Mouse (Mus musculus) mammary gland, adult 2 months (tissue): ENCODE measurements around the gene Muc16. TPM values are rescaled to one million over a fixed set of nuclear protein-coding genes. Genes with fewer than 3 reads are reported as not detected.

Source experiments
- polyA plus RNA-seq: library from polyadenylated mRNA; depleted of rRNA; stranded (reverse); fragments of >200 nt; gene quantifications from 2 replicates; pipeline ENCODE4 v1.2.3, GENCODE M21; 2012; ENCODE audit warnings: low replicate concordance; rRNA removed

Gene Muc16
- 2.0 and 3.7 TPM in 2 replicates for polyA plus RNA-seq

DNA sequence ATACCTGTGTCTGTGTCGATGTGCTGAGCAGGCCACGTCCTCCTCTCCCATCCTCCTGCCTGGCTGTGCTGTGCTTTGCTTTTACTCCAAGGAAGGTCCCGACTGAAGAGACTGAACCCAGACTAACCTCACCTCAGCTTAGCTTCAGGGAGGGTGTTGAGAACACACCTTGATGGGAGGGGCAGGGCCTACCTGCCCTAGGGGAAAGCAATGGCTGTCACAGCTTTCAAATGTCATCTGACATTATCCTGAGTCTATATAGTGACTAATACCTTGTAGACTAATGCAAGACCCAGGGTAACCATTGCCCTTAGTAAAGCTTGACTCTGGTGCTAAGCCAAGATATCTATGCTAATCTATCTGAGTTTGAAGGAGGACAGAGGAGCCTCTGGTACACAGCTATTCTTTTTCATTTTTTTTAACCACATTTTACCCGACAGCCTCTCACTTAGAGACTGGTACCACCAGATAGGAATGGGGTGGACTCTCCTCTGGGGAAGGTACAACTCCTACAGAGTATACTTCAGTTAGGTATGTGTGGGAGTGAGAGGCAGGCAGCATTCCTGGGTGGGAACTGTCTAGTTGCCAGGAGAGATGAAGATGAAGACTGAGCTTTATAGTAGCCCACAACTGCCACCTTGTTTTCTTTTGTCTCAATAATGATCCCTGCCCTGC is at the start of gene Muc16:
Gene Muc16 (minus strand): TSS at position 51 of the 675 bp plus-strand sequence.

DNA sequence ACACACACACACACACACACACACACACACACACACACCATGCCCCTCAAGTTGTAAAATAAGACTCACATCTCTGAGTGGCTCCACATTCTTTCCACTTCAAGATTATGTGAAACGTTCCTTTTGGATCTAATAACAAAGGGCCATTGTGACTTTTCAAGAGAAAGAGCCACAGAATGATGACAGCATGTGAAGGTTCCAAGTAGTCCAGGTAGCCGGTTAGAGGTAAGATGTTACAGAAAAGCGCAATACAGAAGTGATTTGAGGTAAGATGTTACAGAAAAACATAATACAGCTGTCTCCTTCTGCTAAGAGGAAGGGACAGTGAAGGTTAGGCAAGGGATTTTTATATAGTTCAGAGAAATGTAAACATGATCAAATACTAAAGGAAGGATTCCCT is 196.2 kb downstream of the Muc16 start, which contains the start of the genes Zfp558 and Mbd3l1:
Gene Zfp558 (minus strand): TSS at position 101 of the 400 bp plus-strand sequence.
Gene Mbd3l1 (plus strand): TSS at position 192 of the 400 bp plus-strand sequence.

Other genes starting within 250 kb of the Muc16 start
- not detected in 2 replicates for gene Mbd3l2, start 243.9 kb downstream of the Muc16 start, polyA plus RNA-seq
- 0.13 and 0.32 TPM in 2 replicates for gene Zfp558, start 196.3 kb downstream of the Muc16 start, polyA plus RNA-seq
- gene Mbd3l1, start 196.2 kb downstream of the Muc16 start, polyA plus RNA-seq = not detected in 2 replicates
- not detected in 2 replicates for gene Olfr24, start 89.5 kb upstream of the Muc16 start, polyA plus RNA-seq
- not detected in 2 replicates for gene Olfr828, start 145.0 kb upstream of the Muc16 start, polyA plus RNA-seq
- gene Olfr829, start 180.4 kb upstream of the Muc16 start, polyA plus RNA-seq = not detected in 2 replicates
- gene Olfr830, start 200.2 kb upstream of the Muc16 start, polyA plus RNA-seq = not detected in 2 replicates